Comparison of ENCODE assay signal across 20 mouse cellular contexts in genomic region chr4:84015139-84015538, GRCm38 (mm10).
DNase-seq lines count a peak whose midpoint lies in the region; ATAC-seq and TF ChIP-seq lines count a peak whose summit lies in the region.
"Had no signal": no experiment of that assay in that cellular context is flagged by ENCODE, and none has a peak within 500 bp of the region (broad histone marks: within the 10 kb centered on the region; RNA-seq: fewer than 3 reads in every experiment).

No protein-coding gene starts in this region.

- no peak overlapping the region for H3K9ac ChIP-seq in heart, embryonic 12.5 days
- H3K9ac ChIP-seq in heart, embryonic 16.5 days (ENCODE audit: low read length): no peak overlapping the region
- H3K9ac ChIP-seq in heart, embryonic 11.5 days (ENCODE audit: low read depth, low read length): no peak overlapping the region
- no peak overlapping the region for H3K9ac ChIP-seq in midbrain, embryonic 11.5 days (ENCODE audit: low read length)
- H3K9ac ChIP-seq: embryonic facial prominence, embryonic 13.5 days; forebrain, embryonic 13.5 days; forebrain, postnatal 0 days; hindbrain, embryonic 12.5 days had no signal

- intact Hi-C loops in heart, postnatal 25 days (cut with DNase I): loop anchor here (5.0 to 10.0 kb wide), 2 partner anchors 47 to 180 kb away; no protein-coding TSS in a partner anchor

- DNase-seq in heart, postnatal 25 days (ENCODE audit: low spot score): no peak
- DNase-seq in kidney, adult 9 months: peak; percentile 17
- no peak for DNase-seq in kidney, adult 8-10 months
- no peak for DNase-seq in midbrain, embryonic 11.5 days (ENCODE audit: low spot score, missing footprints)
- DNase-seq: adrenal gland, adult 2 months; adrenal gland, postnatal 25 days; cerebellum, adult 18-20 months; cerebellum, adult 9-11 months; cerebellum, postnatal 36 days; forebrain, postnatal 0 days had no signal

- H3K27me3 ChIP-seq in heart, embryonic 12.5 days (replicated peaks): no peaks in the 10 kb centered on the region
- H3K27me3 ChIP-seq in heart, embryonic 16.5 days (ENCODE audit: control insufficient read depth, insufficient read depth, low read length): no peaks in the 10 kb centered on the region
- no peaks in the 10 kb centered on the region for H3K27me3 ChIP-seq in heart, embryonic 11.5 days (ENCODE audit: control insufficient read depth, insufficient read depth, low read length)
- no peaks in the 10 kb centered on the region for H3K27me3 ChIP-seq in myocyte (ENCODE audit: control insufficient read depth, insufficient read depth, insufficient read length)
- no peaks in the 10 kb centered on the region for H3K27me3 ChIP-seq in midbrain, embryonic 11.5 days (ENCODE audit: control insufficient read depth, insufficient read depth, low read length)
- H3K27me3 ChIP-seq: embryonic facial prominence, embryonic 13.5 days; forebrain, embryonic 13.5 days; hindbrain, embryonic 12.5 days had no signal

- peaks cover 31% of the 10 kb centered on the region for H3K4me1 ChIP-seq in heart, embryonic 12.5 days (replicated peaks)
- H3K4me1 ChIP-seq in heart, embryonic 16.5 days (ENCODE audit: control insufficient read depth, insufficient read depth, low read length): peaks cover 20% of the 10 kb centered on the region
- peaks cover 8% of the 10 kb centered on the region for H3K4me1 ChIP-seq in heart, embryonic 11.5 days (ENCODE audit: control insufficient read depth, insufficient read depth, low read length)
- no peaks in the 10 kb centered on the region for H3K4me1 ChIP-seq in midbrain, embryonic 11.5 days (ENCODE audit: control insufficient read depth, insufficient read depth, low read length)
- H3K4me1 ChIP-seq: forebrain, embryonic 13.5 days; hindbrain, embryonic 12.5 days had no signal

- 86% methylated on average over 4 of the region's 4 CpGs for WGBS in heart, embryonic 12.5 days
- WGBS in heart, embryonic 16.5 days: 82% methylated on average over 4 of the region's 4 CpGs
- 89% methylated on average over 4 of the region's 4 CpGs for WGBS in heart, embryonic 11.5 days (ENCODE audit: insufficient replicate concordance)
- WGBS in midbrain, embryonic 11.5 days: 95% methylated on average over 4 of the region's 4 CpGs

- ATAC-seq in heart, embryonic 12.5 days (ENCODE audit: insufficient number of reproducible peaks, low FRiP score): no peak
- no peak for ATAC-seq in heart, embryonic 16.5 days (replicated peaks; ENCODE audit: extremely low read depth, insufficient read depth, low FRiP score)
- no peak for ATAC-seq in heart, embryonic 11.5 days (replicated peaks; ENCODE audit: insufficient number of reproducible peaks, low FRiP score, low TSS enrichment)
- ATAC-seq in midbrain, embryonic 11.5 days (ENCODE audit: low FRiP score): no peak
- ATAC-seq: forebrain, postnatal 0 days; hindbrain, embryonic 16.5 days; inflammation-experienced regulatory T-cells, adult 6 months; intestine, postnatal 0 days had no signal

- no peak overlapping the region for H3K4me2 ChIP-seq in heart, embryonic 12.5 days
- H3K4me2 ChIP-seq in heart, embryonic 16.5 days (ENCODE audit: low read depth, low read length): peak overlapping the region; percentile 24; the same call in 1 of the 2 replicates
- no peak overlapping the region for H3K4me2 ChIP-seq in heart, embryonic 11.5 days
- H3K4me2 ChIP-seq in myocyte (ENCODE audit: low read depth): peak overlapping the region; percentile 10
- no peak overlapping the region for H3K4me2 ChIP-seq in midbrain, embryonic 11.5 days
- H3K4me2 ChIP-seq: embryonic facial prominence, embryonic 13.5 days; forebrain, embryonic 13.5 days; hindbrain, embryonic 12.5 days had no signal

- no peak overlapping the region for H3ac ChIP-seq in myocyte (ENCODE audit: control insufficient read depth, insufficient read length)

- TF ChIP-seq POLR2A in myocyte (IDR thresholded peaks at IDR 0.05; ENCODE audit: insufficient read length, low read depth): no peak

- no peaks in the 10 kb centered on the region for H3K9me3 ChIP-seq in heart, embryonic 12.5 days (replicated peaks)
- no peaks in the 10 kb centered on the region for H3K9me3 ChIP-seq in heart, embryonic 16.5 days (replicated peaks; ENCODE audit: control insufficient read depth, low read length)
- H3K9me3 ChIP-seq in heart, embryonic 11.5 days (replicated peaks; ENCODE audit: control insufficient read depth, low read length): no peaks in the 10 kb centered on the region
- H3K9me3 ChIP-seq in midbrain, embryonic 11.5 days (ENCODE audit: control insufficient read depth, low read length): no peaks in the 10 kb centered on the region
- H3K9me3 ChIP-seq: embryonic facial prominence, embryonic 13.5 days; forebrain, embryonic 13.5 days; hindbrain, embryonic 12.5 days had no signal

- H3K36me3 ChIP-seq in heart, embryonic 12.5 days: no peaks in the 10 kb centered on the region
- H3K36me3 ChIP-seq in heart, embryonic 16.5 days (ENCODE audit: control insufficient read depth, insufficient read depth): no peaks in the 10 kb centered on the region
- H3K36me3 ChIP-seq in heart, embryonic 11.5 days (ENCODE audit: control insufficient read depth, insufficient read depth, low read length): no peaks in the 10 kb centered on the region
- H3K36me3 ChIP-seq in myocyte (ENCODE audit: control insufficient read depth, insufficient read depth): no peaks in the 10 kb centered on the region
- H3K36me3 ChIP-seq in midbrain, embryonic 11.5 days (ENCODE audit: control insufficient read depth, insufficient read depth, low read length): no peaks in the 10 kb centered on the region
- H3K36me3 ChIP-seq: embryonic facial prominence, embryonic 13.5 days; hindbrain, embryonic 12.5 days had no signal

- H3K27ac ChIP-seq in heart, embryonic 12.5 days (ENCODE audit: poor library complexity, severe bottlenecking): peak overlapping the region; percentile 52
- H3K27ac ChIP-seq in heart, embryonic 16.5 days (ENCODE audit: low read length): peak overlapping the region; percentile 84
- no peak overlapping the region for H3K27ac ChIP-seq in heart, embryonic 11.5 days (ENCODE audit: low read depth, low read length)
- no peak overlapping the region for H3K27ac ChIP-seq in midbrain, embryonic 11.5 days (ENCODE audit: low read depth, low read length)
- H3K27ac ChIP-seq: embryonic facial prominence, embryonic 13.5 days; forebrain, embryonic 13.5 days; hindbrain, embryonic 12.5 days had no signal

- no peak overlapping the region for H3K4me3 ChIP-seq in heart, embryonic 12.5 days
- no peak overlapping the region for H3K4me3 ChIP-seq in heart, embryonic 16.5 days (ENCODE audit: low read length)
- H3K4me3 ChIP-seq in heart, embryonic 11.5 days (ENCODE audit: low read depth, low read length): no peak overlapping the region
- H3K4me3 ChIP-seq in myocyte: no peak overlapping the region
- H3K4me3 ChIP-seq in midbrain, embryonic 11.5 days (ENCODE audit: low read depth, low read length): no peak overlapping the region
- H3K4me3 ChIP-seq: embryonic facial prominence, embryonic 13.5 days; forebrain, embryonic 13.5 days; hindbrain, embryonic 12.5 days had no signal

- no peaks in the 10 kb centered on the region for H3K79me2 ChIP-seq in myocyte (ENCODE audit: control insufficient read depth, insufficient read depth)

TF ChIP-seq in myocyte, 11 proteins besides CTCF, POLR2A, EP300 and RAD21:
- no peak for TF ChIP-seq TCF3 (IDR thresholded peaks at IDR 0.05; ENCODE audit: insufficient read length, low read depth)
- no peak for TF ChIP-seq TCF12 (IDR thresholded peaks at IDR 0.05; ENCODE audit: insufficient read depth, poor library complexity, severe bottlenecking)
- no peak for TF ChIP-seq SRF (IDR thresholded peaks at IDR 0.05; ENCODE audit: control insufficient read depth, insufficient read length, low read depth)
- TF ChIP-seq MYOD1 (IDR thresholded peaks at IDR 0.05; ENCODE audit: control insufficient read depth in 1 of 3, insufficient read length in 2 of 3, low read depth in 2 of 3): no peak
- no peak for TF ChIP-seq MAX (IDR thresholded peaks at IDR 0.05; ENCODE audit: low read depth)
- no peak for TF ChIP-seq CEBPB (IDR thresholded peaks at IDR 0.05; ENCODE audit: insufficient read depth, poor library complexity, severe bottlenecking)
- no peak for TF ChIP-seq E2F4 (IDR thresholded peaks at IDR 0.05; ENCODE audit: insufficient read depth)

Comparison
In these comparisons a context has a peak if more than half of its experiments do, and no peak if none do; other contexts are left out.
1. H3K27ac ChIP-seq: peak in heart, embryonic 12.5 days (single experiment) and heart, embryonic 16.5 days (single experiment); none in heart, embryonic 11.5 days (single experiment) and midbrain, embryonic 11.5 days (single experiment).
2. H3K4me2 ChIP-seq: peak in heart, embryonic 16.5 days (single experiment) and myocyte (single experiment); none in heart, embryonic 12.5 days (single experiment), heart, embryonic 11.5 days (single experiment) and midbrain, embryonic 11.5 days (single experiment).